Mouse (Mus musculus) left cerebral cortex, adult 9 months (tissue): ENCODE results near the gene Car9.

ENCODE experiments used
- DNase-seq, 2 experiments: peaks; one replicate each; pipeline ENCODE4 v3.0.0; 2022; ENCODE audit warnings: low spot score in 2 of 2

The Car9 gene

GRCm38 (mm10) chr4:43493186-43493845 is 13.4 kb upstream of the Car9 start:
- DNase-seq: peak; percentile 91 to 97

GRCm38 (mm10) chr4:43493846-43494240 is 12.9 kb upstream of the Car9 start:
- no peak for DNase-seq

- DNase-seq: no peak
These were observed 10.2 kb upstream of the Car9 start for GRCm38 (mm10) chr4:43496587-43496986.

- no peak for DNase-seq
These were observed 9.4 kb upstream of the Car9 start for GRCm38 (mm10) chr4:43497405-43497804.

GRCm38 (mm10) chr4:43497946-43498345 is 8.8 kb upstream of the Car9 start:
- no peak for DNase-seq

GRCm38 (mm10) chr4:43498983-43499382 is 7.8 kb upstream of the Car9 start:
- no peak for DNase-seq

- peak in 1 of 2 experiments; percentile 66 for DNase-seq
These were observed 7.1 kb upstream of the Car9 start, which contains the start of gene Arhgef39 for GRCm38 (mm10) chr4:43499407-43500333. TSS of gene Arhgef39 (minus strand) at chr4:43499695.

GRCm38 (mm10) chr4:43503041-43503440 is 3.7 kb upstream of the Car9 start:
- DNase-seq: no peak

- DNase-seq: no peak
These were observed 3.3 kb upstream of the Car9 start for GRCm38 (mm10) chr4:43503506-43503905.

GRCm38 (mm10) chr4:43504269-43504668 is 2.5 kb upstream of the Car9 start:
- no peak for DNase-seq

GRCm38 (mm10) chr4:43506074-43506473 is 692 bp upstream of the Car9 start:
- DNase-seq: no peak

GRCm38 (mm10) chr4:43507938-43508665 is 1.3 kb downstream of the Car9 start:
- no peak for DNase-seq

- DNase-seq: no peak
These were observed 1.9 kb downstream of the Car9 start for GRCm38 (mm10) chr4:43508666-43508997.

- no peak for DNase-seq
These were observed 2.3 kb downstream of the Car9 start for GRCm38 (mm10) chr4:43509109-43509508.

GRCm38 (mm10) chr4:43511675-43512454 is 5.1 kb downstream of the Car9 start:
- DNase-seq: no peak

GRCm38 (mm10) chr4:43512653-43513052 is 5.9 kb downstream of the Car9 start:
- DNase-seq: no peak

GRCm38 (mm10) chr4:43513300-43513699 is 6.5 kb downstream of the Car9 start:
- DNase-seq: no peak

- DNase-seq: no peak
These were observed 7.0 kb downstream of the Car9 start for GRCm38 (mm10) chr4:43513791-43514190.

- no peak for DNase-seq
These were observed 9.3 kb downstream of the Car9 start for GRCm38 (mm10) chr4:43515764-43516708.

- no peak for DNase-seq
These were observed 12.8 kb downstream of the Car9 start for GRCm38 (mm10) chr4:43519551-43519950.
